Mouse (Mus musculus) cerebellum, adult 2 months (tissue): Measurements from ENCODE around the gene Cryl1. TPM values are rescaled to one million over a fixed set of nuclear protein-coding genes. Genes with fewer than 3 reads are reported as not detected.

ENCODE experiments used
- DNase-seq, 2 experiments: peaks; one replicate each; pipeline ENCODE4 v3.0.0; 2021
- H3K27ac ChIP-seq: fragments of 200-500 bp; 2 replicates; pipeline ENCODE4 v1.5.1; 2012; ENCODE audit warnings: low read length, control low read depth, inconsistent platforms; ENCODE audit not compliant: insufficient read depth
- H3K27me3 ChIP-seq: fragments of 200-500 bp; 2 replicates; pipeline ENCODE4 v1.6.1; 2012; ENCODE audit warnings: inconsistent platforms, mild to moderate bottlenecking, low read length, moderate library complexity; ENCODE audit not compliant: control insufficient read depth, insufficient read depth
- H3K4me1 ChIP-seq: fragments of 200-500 bp; 2 replicates; pipeline ENCODE4 v1.6.1; 2011; ENCODE audit warnings: low read length; ENCODE audit not compliant: control insufficient read depth, insufficient read depth
- H3K4me3 ChIP-seq: fragments of 200-500 bp; replicated peaks from 2 replicates; pipeline ENCODE3; 2011; ENCODE audit warnings: mild to moderate bottlenecking, low read depth, low read length, control low read depth; ENCODE audit not compliant: insufficient read depth
- CTCF ChIP-seq: fragments of 200-500 bp; IDR thresholded peaks from 2 replicates; pipeline ENCODE4 v1.5.1; 2011; ENCODE audit warnings: low read depth, mild to moderate bottlenecking, control low read depth, low read length, moderate library complexity, borderline replicate concordance; ENCODE audit not compliant: insufficient read depth
- POLR2A ChIP-seq: fragments of 200-500 bp; IDR thresholded peaks from 2 replicates; pipeline ENCODE4 v1.6.1; 2011; ENCODE audit warnings: low read length, control low read depth, borderline replicate concordance; ENCODE audit not compliant: insufficient read depth
- WGBS: fragments of 180-500 bp; shearing (Covaris S2); methylation state at CpG from one replicate; pipeline ENCODE4 v1.1.7; 2018; 5-methylcytosine and 5-hydroxymethylcytosine counted together
- polyA plus RNA-seq: library from polyadenylated mRNA; depleted of rRNA; stranded (reverse); fragments of >200 nt; gene quantifications from 2 replicates; pipeline ENCODE4 v1.2.3, GENCODE M21; 2012

Cryl1 gene
- polyA plus RNA-seq, 1 experiment, result 21.0 TPM

DNA sequence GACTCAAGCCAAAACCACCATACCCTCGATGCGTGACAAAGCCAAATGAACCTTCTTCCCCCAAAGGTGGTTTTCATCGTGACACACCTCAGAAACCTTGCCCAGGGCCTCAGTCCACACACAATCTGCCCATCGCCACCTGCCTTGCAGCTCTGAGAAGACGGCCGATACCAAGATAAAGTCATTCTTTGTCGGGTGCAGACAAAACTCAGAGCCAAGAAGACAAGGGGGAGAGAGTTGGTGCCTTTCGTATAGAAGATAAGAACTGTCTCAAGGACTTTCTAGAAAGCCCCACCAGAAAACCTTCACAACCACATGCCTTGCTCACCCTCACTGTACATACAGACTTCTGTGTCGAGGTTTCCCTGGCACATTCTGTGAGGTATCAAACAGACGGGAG is 48.4 kb downstream of the Cryl1 start:
- no peaks in the 10 kb centered on the region for H3K4me1 ChIP-seq
- DNase-seq, result no peak
- no peak for TF ChIP-seq POLR2A
- H3K4me3 ChIP-seq, result no peak overlapping the region
- WGBS, result 84% methylated on average over 10 of the region's 10 CpGs
- H3K27ac ChIP-seq, result no peak overlapping the region
- no peaks in the 10 kb centered on the region for H3K27me3 ChIP-seq

DNA sequence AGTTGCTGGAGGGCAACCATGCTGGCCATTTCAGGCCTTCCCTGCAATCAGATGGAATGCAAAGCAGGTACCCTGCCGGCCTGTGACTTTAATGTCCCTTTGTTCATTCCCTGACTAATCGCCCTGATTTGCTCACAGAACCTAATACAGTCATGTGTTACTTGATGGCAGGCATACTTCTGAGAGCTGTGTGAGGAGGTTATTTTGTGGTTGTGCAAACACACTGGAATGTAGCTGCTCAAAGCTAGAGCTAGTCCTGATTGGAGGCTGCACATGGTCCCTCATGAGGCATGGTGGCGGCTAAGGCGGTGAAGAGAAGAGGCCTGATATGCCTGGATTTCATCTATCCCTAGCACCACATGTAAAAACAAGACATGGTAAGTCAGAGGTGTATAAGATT is 50.2 kb downstream of the Cryl1 start:
- no peak overlapping the region for H3K27ac ChIP-seq
- no peak overlapping the region for H3K4me3 ChIP-seq
- H3K27me3 ChIP-seq, result no peaks in the 10 kb centered on the region
- DNase-seq, result no peak
- no peak for TF ChIP-seq CTCF
- TF ChIP-seq POLR2A, result no peak
- no peaks in the 10 kb centered on the region for H3K4me1 ChIP-seq
- 66% methylated on average over 4 of the region's 4 CpGs for WGBS

DNA sequence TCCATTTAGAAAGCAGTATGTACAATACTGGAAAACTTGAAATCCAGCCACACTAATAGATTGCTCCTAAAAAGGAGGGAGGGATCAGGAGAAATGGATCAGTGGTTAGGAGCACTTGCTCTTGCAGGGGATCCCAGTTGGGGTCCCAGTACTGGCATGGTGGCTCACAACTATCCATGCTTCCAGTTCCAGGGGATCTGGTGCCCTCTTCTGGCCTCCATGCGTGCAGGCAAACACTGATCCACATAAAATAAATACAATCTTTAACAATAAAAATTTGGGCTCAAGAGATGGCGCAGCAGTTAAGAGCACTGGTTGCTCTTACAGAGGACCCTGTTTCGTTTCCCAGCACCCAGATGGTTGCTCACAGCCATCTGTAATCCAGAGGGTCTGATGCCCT is 52.2 kb downstream of the Cryl1 start:
- DNase-seq, result no peak
- H3K4me3 ChIP-seq, result no peak overlapping the region
- no peaks in the 10 kb centered on the region for H3K4me1 ChIP-seq
- 88% methylated on average over 3 of the region's 3 CpGs for WGBS
- no peaks in the 10 kb centered on the region for H3K27me3 ChIP-seq
- no peak overlapping the region for H3K27ac ChIP-seq
- TF ChIP-seq CTCF (no peak), POLR2A (no peak)

DNA sequence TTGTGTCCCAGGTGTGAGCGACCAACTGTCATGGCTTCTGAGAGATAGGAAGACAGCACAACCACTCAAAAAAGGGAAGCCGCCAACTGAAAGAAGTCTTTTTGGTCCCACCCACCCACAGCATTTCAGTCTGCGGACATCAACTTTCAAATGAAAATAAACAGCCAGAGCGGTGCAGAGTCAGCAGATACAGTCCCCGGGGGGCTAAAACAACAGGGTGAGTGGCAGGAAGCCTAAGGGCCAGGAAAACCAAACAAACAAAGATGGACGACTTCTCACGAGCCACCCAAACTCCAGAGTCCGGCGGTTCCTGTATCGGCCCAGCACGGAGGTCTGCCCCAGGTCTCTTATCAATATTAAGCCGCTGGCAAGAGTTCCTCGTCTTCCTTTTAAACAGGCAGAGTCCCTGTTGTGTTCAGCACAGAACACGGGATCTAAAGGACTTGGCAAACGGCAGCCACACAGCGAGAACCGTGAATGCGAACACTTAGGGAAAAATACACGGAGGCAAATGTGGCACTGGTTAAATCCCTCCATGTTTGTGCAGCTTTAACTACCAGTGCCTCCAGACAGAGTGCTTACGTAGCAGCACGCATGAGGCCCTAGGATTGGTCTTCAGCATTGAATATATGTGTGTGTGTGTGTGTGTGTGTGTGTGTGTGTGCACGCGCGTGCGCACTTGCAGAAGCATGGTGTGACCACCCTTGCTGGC is 53.4 kb downstream of the Cryl1 start:
- no peak for DNase-seq
- TF ChIP-seq CTCF (no peak), POLR2A (no peak)
- Histone ChIP-seq H3K4me1 (no peaks in the 10 kb centered on the region), H3K4me3 (no peak overlapping the region), H3K27ac (no peak overlapping the region), H3K27me3 (no peaks in the 10 kb centered on the region)
- WGBS, result 82% methylated on average over 25 of the region's 25 CpGs

DNA sequence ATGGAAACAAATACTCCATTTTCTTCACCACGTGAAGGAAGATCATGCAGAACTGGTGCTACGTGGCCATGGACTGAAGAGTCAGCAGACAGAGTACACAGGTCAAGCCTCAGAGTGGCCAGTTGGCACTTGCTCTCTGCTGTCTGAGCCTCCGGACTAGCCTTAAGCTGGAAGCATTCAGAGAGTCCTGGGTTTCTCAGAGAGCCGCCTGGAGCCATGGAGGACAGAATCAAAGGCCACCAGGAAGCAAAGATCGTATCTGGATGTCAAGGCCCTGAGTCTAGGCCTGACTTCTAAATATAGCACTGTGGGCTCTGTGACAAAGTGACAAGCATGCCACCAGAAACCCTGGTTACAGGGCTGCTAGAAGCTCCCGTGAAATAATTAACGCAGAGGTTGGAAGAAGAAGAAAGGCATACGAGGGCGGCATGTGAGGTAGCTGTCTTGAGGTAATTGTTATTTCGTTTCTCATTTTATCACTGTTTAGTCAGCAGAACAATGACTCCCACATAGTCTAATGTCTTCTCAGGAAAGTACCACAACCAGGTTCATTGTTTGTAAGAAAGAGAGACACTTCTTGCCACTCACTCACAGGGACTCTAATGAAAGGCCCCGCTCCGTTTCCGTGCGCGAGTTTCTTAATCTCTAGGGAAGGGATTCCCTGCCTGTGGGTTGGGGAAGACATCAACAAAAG is 55.1 kb downstream of the Cryl1 start:
- H3K27ac ChIP-seq, result no peak overlapping the region
- no peaks in the 10 kb centered on the region for H3K4me1 ChIP-seq
- no peaks in the 10 kb centered on the region for H3K27me3 ChIP-seq
- TF ChIP-seq CTCF (no peak), POLR2A (no peak)
- 61% methylated on average over 15 of the region's 15 CpGs for WGBS
- H3K4me3 ChIP-seq, result no peak overlapping the region
- no peak for DNase-seq

DNA sequence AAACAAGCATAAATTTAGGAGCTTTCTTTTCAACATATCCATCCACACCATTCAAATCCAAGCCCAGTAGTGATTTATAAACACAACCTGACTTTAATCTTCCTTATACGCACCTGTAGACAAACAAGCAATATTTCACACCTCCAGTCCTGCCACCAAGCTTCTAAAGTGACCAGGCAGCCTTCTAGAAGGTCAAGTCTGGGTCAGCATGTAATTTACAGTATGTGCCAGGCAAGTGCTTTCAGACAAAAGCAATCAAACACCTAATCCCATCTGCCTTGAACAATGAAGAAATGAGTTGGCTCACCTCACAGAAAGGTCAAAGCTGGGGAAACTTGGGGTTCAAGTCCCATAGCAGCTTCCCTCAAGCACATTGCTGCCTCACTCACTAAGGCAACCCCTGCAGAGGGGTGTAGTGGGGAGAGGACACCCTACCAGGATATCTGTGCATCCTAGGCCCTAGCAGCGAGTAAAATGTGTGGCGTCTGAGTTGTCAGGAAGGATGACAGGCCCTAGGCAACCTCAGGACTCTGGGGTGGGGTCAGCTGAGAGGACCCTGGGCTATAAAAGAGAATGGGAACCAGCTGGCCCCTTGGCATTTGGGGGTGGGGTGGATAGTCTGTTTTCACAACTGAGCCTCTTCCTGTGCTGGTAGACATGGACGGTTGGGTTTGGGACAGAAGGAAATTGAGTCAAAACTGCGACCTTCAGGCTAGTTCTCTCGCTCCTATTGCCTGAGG is 55.8 kb downstream of the Cryl1 start:
- H3K27ac ChIP-seq, result no peak overlapping the region
- no peak for DNase-seq
- H3K4me1 ChIP-seq, result no peaks in the 10 kb centered on the region
- no peaks in the 10 kb centered on the region for H3K27me3 ChIP-seq
- no peak overlapping the region for H3K4me3 ChIP-seq
- WGBS, result 87% methylated on average over 6 of the region's 6 CpGs
- TF ChIP-seq CTCF (no peak), POLR2A (no peak)

DNA sequence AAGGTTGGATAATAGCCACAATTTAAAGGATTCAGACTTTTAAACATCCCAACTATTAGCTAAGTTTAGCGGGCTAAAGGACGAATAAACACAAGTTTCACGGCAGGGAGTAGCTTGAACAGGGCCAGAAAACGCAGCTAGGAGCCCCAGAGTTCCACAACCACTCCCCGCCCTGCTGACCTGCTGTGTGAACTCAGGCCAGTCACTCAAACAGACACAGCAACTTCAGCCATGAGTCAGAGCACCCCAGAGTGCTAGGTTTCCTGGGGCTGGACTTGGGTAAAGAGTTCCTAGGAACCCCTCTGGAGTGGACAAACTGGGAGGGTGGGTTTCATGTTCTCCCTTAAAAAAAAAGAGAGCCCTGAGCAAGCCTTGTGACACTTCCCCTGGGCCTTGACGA is 59.7 kb downstream of the Cryl1 start:
- 48% methylated on average over 6 of the region's 6 CpGs for WGBS
- DNase-seq, result peak in 1 of 2 experiments; percentile 10

More for the DNA sequence above, 59.7 kb downstream of the Cryl1 start:
- H3K4me3 ChIP-seq, result no peak overlapping the region
- no peak overlapping the region for H3K27ac ChIP-seq
- no peak for TF ChIP-seq POLR2A
- no peak for TF ChIP-seq CTCF
- H3K4me1 ChIP-seq, result no peaks in the 10 kb centered on the region
- H3K27me3 ChIP-seq, result no peaks in the 10 kb centered on the region
